Mouse (Mus musculus) cerebellum, adult 18-20 months (tissue): Measurements from ENCODE around the gene Klhl25.
"Not testable (repeated sequence)": the region's sequence is repeated elsewhere in the genome, so short reads cannot be mapped to it uniquely, and the experiment has no call there.

Source experiments
- DNase-seq, 2 experiments: peaks; one replicate each; pipeline ENCODE4 v3.0.0; 2021

Klhl25 gene

DNA sequence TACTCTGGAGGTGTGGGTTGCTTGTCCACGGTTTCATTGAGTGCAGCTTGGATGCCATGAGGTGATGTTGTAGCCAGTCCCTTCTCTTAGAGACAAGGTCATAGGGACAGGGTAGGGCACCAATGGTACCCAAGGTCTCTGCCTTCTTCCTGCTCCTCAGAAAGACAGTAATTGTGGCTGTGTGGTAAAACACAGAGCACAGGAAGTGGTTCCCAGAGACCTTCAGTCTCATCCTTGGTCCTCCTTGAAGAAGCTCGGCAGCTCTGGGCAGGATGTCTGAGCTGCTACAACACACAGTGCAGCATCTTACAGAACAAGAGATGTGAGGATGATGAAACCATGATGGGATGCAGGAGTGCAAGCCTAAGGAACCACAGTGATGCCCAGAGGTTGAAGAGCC is 31.3 kb downstream of the Klhl25 start:
- not testable (repeated sequence) for DNase-seq

DNA sequence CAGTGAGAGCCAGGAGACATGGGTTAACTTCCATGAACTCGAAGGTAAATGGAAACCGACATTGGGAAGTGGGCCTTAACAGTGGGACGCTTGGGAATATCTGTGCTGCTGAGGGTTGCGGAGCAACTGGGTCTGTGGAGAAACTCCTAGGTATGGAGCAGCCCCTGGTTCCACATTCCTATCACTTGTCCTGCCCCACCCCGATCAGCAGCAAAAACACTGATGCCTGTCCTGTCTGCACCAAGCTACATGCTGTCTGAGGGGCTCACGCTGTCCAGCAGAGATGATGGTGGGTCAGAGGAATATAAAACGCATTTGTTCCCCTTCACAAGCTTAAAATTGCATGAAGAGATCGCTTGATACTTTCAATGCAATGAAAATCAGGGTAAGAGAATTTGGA is 32.1 kb downstream of the Klhl25 start:
- DNase-seq = no peak

DNA sequence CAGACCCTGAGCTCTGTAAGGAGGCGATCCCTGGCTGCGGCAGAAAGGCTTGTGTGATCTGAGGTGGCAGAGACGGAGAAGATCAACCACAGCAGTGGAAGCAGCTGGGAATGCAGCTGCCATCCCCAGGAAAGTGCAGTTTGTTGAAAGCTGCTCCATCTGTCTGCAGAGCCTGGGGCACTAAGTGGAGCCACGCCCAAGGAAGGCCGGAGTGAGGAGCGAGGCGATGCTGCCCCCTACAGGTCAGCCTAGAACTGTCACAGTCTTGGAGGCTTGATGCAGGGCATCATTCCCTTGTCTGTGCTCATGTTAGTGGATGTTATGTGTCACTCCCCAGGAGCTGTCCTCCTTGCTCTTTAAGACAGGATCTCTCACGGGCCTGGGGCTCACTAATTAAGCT is 32.5 kb downstream of the Klhl25 start:
- peak; percentile 76 to 83 for DNase-seq

DNA sequence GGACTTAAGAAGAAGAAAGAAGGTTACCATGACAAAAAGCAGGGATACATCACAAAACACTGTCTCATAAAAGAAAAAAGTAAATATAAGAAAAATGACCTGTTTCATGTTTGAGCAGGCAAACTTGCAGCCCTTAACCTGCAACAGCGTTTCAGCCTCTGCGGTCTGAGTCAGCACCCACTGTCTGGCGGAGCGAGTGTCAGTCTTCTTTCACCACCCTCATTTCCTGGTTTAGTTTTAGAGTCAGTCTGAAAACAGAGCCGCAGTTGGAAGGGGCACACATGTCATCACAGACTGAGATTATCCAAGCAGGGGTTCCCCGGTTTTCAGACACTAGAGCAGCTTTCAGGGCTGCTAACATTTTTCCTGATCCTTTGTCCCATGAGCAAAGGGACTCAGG is 33.3 kb downstream of the Klhl25 start:
- DNase-seq = no peak

DNA sequence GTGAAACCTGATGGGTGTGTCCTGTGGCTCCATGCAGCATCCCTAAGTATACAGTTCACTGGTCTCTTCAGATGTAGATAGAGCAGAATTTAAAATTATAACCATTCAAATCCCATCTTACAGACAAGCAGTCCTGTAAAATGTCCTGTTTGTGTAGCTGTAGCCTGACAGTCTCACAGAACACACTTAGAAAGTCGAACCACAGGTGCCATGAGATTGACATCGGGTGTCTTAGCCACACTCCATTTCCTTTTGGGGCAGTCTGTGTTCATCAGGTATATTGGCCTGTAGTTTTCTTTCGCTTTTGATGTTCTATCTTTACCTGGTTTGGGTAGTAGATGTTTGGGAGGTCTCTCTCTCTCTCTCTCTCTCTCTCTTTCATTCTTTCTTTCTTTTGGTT is 33.7 kb downstream of the Klhl25 start:
- no peak for DNase-seq

DNA sequence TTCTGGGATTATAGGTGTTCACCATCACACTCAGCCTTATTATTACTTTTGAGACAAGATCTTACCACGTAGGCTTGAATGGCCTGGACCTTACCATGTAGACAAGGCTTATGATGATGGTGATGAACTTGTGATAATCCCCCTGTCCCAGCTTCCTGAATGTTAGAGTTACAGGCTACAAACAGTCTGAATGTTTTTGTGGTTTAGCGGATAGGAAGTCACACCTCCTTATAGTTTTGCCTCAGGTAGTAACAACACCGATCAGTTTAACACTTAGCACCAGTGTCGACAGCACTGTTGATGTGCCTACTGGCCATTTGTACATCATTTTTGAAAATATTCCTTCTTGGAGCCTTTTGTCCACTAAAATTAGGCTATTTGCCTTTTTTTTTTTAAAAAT is 43.4 kb downstream of the Klhl25 start:
- no peak for DNase-seq

DNA sequence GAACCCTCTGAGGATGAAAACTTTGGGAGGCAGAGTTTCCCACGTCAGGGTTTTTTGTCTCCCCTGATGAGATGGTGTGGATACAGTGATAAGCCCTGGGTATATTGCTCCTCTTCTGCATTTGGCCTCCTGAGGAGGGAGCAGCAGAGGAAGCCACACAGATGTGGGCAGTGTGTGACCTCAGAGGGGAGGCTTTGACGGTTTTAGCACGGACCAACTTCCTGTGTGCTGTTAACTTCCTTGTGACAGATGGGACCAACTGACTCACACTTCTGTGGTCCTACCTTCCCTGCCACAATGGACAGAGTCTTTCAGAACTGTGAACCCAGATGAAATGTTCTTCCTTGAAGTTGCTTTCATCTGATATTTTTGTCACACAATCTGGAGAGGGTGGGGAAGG is 44.6 kb downstream of the Klhl25 start:
- DNase-seq = no peak

DNA sequence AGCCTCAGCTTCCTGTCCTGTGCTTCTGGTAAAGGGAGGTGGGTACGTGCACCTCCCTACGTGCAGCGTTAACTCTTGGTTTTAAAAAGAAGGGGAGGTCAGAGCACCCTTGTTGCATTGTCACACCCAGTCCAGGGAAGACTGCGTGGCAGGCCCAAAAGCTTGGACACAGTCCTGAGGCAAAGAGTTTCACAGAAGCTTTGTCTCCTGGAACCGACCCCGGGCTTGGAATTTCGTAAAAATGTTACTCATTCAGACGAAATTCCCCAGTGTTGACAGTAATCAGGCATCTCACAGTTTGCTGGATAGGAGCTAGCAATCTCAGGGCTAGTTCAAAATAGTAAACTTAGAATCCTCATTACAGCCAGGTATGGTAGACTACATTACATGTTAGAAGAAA is 45.6 kb downstream of the Klhl25 start:
- DNase-seq = no peak

DNA sequence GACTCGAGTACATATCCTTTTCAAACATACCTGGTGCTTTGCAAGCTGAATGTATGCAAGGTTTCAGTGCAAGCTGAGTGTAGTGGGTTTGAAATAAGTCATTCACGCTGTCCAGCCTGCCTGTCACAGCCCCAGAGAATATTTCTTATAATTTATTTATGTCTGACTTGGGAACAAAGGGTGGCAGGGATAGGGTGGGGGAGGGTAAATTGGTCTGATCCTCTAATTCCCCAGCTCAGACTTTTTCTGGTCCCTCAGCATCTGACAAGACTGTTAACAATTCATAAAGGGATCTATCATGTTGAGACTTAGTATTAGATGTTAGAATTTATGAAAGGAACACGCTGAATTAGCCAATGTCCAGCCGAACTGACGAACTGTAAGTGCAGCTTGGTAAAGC is 48.9 kb downstream of the Klhl25 start:
- no peak for DNase-seq

DNA sequence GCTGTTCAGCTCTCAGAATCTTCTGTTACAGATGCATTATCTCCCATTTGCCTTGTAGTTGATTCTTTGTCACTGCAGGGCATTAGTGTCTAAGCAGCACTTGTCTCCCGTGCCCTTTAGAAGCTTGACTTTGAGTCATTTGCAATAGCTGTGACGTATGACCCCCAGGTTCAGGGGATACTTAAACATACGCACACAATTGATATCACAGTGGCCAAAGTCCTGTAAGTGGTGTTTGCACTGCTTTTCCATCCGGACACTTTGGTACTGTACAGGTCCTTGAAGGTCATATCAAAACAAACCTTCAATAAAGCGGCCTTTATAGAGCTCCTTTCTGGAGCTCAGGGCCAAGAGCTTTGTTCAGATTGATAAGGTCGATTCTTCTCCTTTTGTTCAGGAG is 51.0 kb downstream of the Klhl25 start:
- no peak for DNase-seq

DNA sequence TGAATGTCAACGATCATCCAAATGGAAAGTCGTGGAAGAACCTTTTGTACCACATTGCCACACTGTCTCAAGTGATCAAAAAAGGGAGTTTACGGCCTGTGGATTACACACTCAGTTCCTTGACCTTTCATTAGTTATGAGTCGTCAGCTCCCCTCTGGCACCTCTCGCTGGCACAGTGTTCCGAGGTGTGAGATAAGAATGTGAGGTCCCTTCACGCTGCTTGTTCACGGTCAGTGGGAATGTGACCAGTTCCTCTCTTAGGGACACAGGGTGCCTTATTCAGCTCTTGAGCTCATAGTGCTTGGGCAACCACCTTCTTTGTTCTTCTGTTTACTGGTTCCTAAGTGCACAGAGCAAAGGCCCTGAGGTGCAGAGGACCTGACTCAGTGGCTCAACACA is 51.4 kb downstream of the Klhl25 start:
- DNase-seq = no peak

DNA sequence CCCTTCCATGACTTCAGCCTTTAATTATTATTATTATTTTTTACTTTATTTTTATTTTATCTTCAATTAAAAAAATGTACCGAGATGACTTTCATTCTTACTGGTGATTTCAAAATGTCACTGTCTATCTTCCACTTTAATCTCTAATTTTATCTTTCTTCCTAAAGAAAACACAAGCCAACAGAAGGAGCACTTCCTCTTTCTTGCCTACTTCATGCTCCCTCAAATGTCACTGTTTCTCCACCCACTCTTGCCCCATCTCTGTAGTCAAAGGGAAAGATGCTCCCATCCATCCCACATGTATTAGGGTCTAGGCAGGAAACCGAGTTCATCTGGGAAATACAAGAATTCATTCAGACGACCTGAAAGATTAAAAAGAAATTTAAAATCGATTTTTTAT is 51.8 kb downstream of the Klhl25 start:
- no peak for DNase-seq

DNA sequence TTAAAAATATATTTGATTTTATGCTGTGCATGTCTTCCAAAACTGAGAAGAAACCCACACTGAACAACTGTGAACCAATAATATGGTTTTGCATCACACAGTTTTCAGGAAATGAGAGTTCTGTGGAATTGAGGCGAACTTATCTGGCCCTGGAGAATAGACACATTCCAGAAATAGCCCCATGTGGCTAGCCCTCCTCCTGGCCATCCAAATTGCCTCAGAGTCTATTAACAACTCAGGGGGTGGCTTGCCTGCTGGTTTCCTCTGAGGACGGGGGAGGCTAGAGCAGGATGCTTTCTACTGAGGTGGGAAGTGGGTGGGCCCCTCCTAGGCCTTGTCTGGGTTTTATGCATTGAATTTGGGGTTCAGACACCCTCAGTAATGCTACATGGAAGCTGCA is 57.0 kb downstream of the Klhl25 start:
- DNase-seq = no peak

DNA sequence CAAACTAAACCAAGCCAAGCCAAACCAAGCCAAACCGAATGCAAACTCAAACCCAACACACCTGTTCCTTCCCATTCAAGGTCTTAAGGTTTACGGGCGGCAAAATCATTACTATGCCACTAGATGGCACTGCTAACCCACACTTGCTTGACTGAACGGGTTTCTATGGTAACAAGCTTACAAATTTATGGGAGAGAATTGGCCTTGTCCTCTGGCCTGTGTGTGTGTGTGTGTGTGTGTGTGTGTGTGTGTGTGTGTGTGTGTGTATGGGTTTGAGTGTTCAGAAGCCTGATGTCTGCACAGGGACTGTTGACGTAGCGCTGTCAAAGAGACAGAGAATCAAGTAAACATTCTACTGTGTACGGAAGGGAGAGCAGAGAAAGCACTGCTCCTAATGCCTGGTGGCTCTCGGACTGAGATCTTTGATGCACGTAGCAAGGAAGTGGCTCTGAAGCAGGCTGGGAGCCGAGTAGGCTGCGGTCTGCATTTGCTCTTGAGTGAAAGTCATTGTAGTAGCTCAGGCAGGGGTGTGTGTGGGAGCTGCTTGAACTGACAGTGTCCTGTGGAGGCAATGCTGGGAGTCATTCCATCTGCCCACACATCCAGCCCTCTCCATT is 62.0 kb downstream of the Klhl25 start:
- peak; percentile 50 to 60 for DNase-seq

DNA sequence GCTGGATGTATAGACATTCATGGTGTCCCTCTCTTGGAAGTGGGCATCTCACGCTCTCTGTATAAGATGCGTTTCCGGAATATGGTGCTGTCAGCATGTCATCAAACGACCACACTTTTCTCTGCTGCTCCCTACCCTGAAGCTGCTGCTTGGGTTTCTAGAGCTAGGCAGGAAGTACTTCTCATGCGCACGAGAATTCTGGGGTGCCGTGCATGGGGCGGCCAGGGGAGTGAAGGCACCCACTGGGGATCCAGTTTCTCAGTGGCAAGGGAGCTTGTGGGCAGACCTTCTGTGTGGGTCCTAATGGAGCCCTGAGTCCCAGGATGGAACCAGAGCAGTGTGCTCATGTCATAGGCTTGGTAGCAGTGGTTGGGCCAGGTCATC is 62.5 kb downstream of the Klhl25 start:
- DNase-seq = no peak

DNA sequence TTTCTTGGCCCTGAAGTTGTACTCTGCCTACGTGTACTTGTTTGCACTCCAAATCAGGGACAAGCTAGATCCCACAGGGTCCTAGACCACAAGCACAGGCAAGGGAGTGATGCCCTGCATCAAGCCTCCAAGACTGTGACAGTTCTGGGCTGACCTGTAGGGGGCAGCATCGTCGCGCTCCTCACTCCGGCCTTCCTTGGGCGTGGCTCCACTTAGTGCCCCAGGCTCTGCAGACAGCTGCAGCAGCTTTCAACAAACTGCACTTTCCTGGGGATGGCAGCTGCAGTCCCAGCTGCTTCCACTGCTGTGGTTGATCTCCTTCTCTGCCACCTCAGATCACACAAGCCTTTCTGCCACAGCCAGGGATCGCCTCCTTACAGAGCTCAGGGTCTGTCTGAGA is 65.8 kb downstream of the Klhl25 start:
- peak; percentile 42 to 64 for DNase-seq

DNA sequence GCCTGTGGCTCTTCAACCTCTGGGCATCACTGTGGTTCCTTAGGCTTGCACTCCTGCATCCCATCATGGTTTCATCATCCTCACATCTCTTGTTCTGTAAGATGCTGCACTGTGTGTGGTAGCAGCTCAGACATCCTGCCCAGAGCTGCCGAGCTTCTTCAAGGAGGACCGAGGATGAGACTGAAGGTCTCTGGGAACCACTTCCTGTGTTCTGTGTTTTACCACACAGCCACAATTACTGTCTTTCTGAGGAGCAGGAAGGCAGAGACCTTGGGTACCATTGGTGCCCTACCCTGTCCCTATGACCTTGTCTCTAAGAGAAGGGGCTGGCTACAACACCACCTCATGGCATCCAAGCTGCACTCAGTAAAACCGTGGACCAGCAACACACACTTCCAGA is 67.4 kb downstream of the Klhl25 start:
- DNase-seq = not testable (repeated sequence)

DNA sequence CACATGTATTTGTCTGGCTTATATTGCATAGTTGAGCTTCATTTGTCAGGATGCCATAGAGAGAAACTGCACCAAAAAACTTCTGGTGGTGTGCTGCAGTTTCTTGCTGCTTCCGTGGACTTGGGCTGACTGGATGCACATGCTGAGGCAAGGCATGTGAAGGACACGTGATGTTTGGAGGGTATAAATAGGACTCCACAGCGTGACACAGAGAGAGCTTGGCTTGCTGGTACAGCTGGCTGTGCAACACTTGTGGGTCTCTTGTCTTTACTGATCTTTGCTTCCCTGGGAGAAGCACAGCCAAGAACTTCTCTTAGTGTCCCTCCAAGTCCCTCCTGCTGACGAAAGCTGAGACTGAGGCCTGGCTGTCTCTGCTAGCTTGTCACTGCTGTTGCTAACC is 69.6 kb downstream of the Klhl25 start:
- no peak for DNase-seq

DNA sequence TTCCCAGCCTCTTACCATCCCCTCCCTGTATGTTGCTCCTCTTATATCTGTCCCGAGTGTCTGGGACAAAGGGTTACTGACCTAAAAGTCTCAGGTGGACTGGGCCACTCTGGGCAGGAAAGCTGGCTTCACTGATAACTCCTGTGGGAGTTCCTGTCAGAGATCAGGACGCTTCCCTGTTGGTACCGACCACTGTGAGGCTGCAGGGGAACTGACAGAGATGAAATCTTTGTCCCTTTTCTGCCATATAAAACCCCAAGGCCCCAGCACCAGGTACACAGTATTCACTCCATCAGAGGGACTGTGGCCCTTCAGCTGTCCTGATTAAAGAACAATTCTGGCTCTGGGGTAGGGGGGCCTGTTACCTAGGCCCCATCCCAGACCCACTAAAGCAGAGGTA is 71.6 kb downstream of the Klhl25 start:
- DNase-seq = not testable (repeated sequence)
